Mouse (Mus musculus) megakaryocyte, embryonic 14.5 days (primary cell): ENCODE data around the gene Ikbke.

Experiments used
- FLI1 ChIP-seq: IDR thresholded peaks from 2 replicates; pipeline ENCODE4 v1.6.1; 2012; ENCODE audit warnings: low read length, inconsistent platforms, mixed read lengths
- GATA1 ChIP-seq: IDR thresholded peaks from 3 replicates; pipeline ENCODE4 v1.6.1; 2012; ENCODE audit warnings: mixed read lengths, low read length, inconsistent platforms, borderline replicate concordance

GRCm38 (mm10) chr1:131276831-131277230 lies 2.6 kb downstream of the Ikbke start:
- TF ChIP-seq GATA1 (no peak), FLI1 (no peak)
